In genomic region chr4:140535323-140535722, GRCm38 (mm10) we compare ENCODE assay signal across 24 mouse cellular contexts.
"Had no signal": no experiment of that assay in that cellular context is flagged by ENCODE, and none has a peak within 500 bp of the region (broad histone marks: within the 10 kb centered on the region; RNA-seq: fewer than 3 reads in every experiment).

No protein-coding gene starts in this region.

- H3K9ac ChIP-seq: heart, embryonic 13.5 days; heart, embryonic 15.5 days; hindbrain, embryonic 13.5 days; hindbrain, embryonic 15.5 days; kidney, embryonic 15.5 days; limb, embryonic 12.5 days had no signal

- H3K27ac ChIP-seq: heart, adult 2 months; heart, embryonic 13.5 days; heart, embryonic 15.5 days; hindbrain, embryonic 13.5 days; hindbrain, embryonic 15.5 days; hindbrain, postnatal 0 days; kidney, embryonic 15.5 days; kidney, postnatal 0 days; left cerebral cortex, adult 2 months; limb, embryonic 10.5 days; limb, embryonic 12.5 days had no signal

- H3K4me3 ChIP-seq: heart, adult 2 months; heart, embryonic 13.5 days; heart, embryonic 15.5 days; hindbrain, embryonic 13.5 days; hindbrain, embryonic 15.5 days; kidney, embryonic 15.5 days; left cerebral cortex, adult 2 months; limb, embryonic 10.5 days; limb, embryonic 12.5 days had no signal

- H3K4me2 ChIP-seq: heart, embryonic 11.5 days; heart, embryonic 13.5 days; heart, embryonic 15.5 days; hindbrain, embryonic 13.5 days; hindbrain, embryonic 15.5 days; kidney, embryonic 15.5 days; limb, embryonic 12.5 days; liver, embryonic 11.5 days had no signal

- H3K36me3 ChIP-seq: hindbrain, embryonic 15.5 days had no signal

- H3K9me3 ChIP-seq: heart, embryonic 13.5 days; heart, embryonic 15.5 days; hindbrain, embryonic 13.5 days; hindbrain, embryonic 15.5 days; kidney, embryonic 15.5 days; limb, embryonic 10.5 days; limb, embryonic 12.5 days had no signal

- ATAC-seq: hindbrain, postnatal 0 days had no signal

- DNase-seq: gastrocnemius, postnatal 14 days; gastrocnemius, postnatal 36 days; heart, adult 11 months; heart, adult 2 months; heart, postnatal 14 days; heart, postnatal 36 days; kidney, adult 11 months; kidney, adult 2 months; kidney, adult 9 months; kidney, postnatal 14 days; kidney, postnatal 36 days; liver had no signal

- H3K27me3 ChIP-seq: heart, embryonic 13.5 days; heart, embryonic 15.5 days; hindbrain, embryonic 13.5 days; hindbrain, embryonic 15.5 days; kidney, embryonic 15.5 days; limb, embryonic 12.5 days had no signal
